Mouse (Mus musculus): ENCODE measurements around the gene Fubp3. TPM values are rescaled to one million over a fixed set of nuclear protein-coding genes. Genes with fewer than 3 reads are reported as not detected.

The Fubp3 gene
- polyA plus RNA-seq, 1 experiment, result 14.0 TPM

GRCm38 (mm10) chr2:31591799-31592484, 19.5 kb downstream of the Fubp3 start:
- DNase-seq (ENCODE audit: low read depth in 1 of 2, low spot score in 2 of 2), result no peak
- Histone ChIP-seq H3K36me3 (ENCODE audit: control insufficient read depth, insufficient read depth, low read length) (peaks cover 9% of the 10 kb centered on the region), H3K4me1 (ENCODE audit: control insufficient read depth, insufficient read depth, insufficient read length) (no peaks in the 10 kb centered on the region), H3K27me3 (ENCODE audit: control insufficient read depth, insufficient read depth, low read length) (no peaks in the 10 kb centered on the region), H3K27ac (ENCODE audit: insufficient read depth, low read length) (no peak overlapping the region), H3K4me3 (ENCODE audit: extremely low read depth, insufficient read depth, insufficient read length) (no peak overlapping the region)
- TF ChIP-seq POLR2A (IDR thresholded peaks at IDR 0.05; ENCODE audit: low read depth, low read length) (no peak), CTCF (IDR thresholded peaks at IDR 0.05; ENCODE audit: extremely low read depth, insufficient read depth, insufficient read length, insufficient replicate concordance) (no peak)
- WGBS, result 94% methylated on average over 9 of the region's 9 CpGs

GRCm38 (mm10) chr2:31607555-31607954, 35.1 kb downstream of the Fubp3 start:
- TF ChIP-seq POLR2A (IDR thresholded peaks at IDR 0.05; ENCODE audit: low read depth, low read length) (no peak), CTCF (IDR thresholded peaks at IDR 0.05; ENCODE audit: extremely low read depth, insufficient read depth, insufficient read length, insufficient replicate concordance) (no peak)
- Histone ChIP-seq H3K27ac (ENCODE audit: insufficient read depth, low read length) (no peak overlapping the region), H3K27me3 (ENCODE audit: control insufficient read depth, insufficient read depth, low read length) (no peaks in the 10 kb centered on the region), H3K36me3 (ENCODE audit: control insufficient read depth, insufficient read depth, low read length) (peaks cover 29% of the 10 kb centered on the region), H3K4me3 (ENCODE audit: extremely low read depth, insufficient read depth, insufficient read length) (no peak overlapping the region), H3K4me1 (ENCODE audit: control insufficient read depth, insufficient read depth, insufficient read length) (no peaks in the 10 kb centered on the region)
- no peak for DNase-seq (ENCODE audit: low read depth in 1 of 2, low spot score in 2 of 2)
- WGBS, result 65% methylated on average over 1 of the region's 1 CpGs

- WGBS, result 83% methylated on average over 7 of the region's 7 CpGs
- Histone ChIP-seq H3K4me3 (ENCODE audit: extremely low read depth, insufficient read depth, insufficient read length) (no peak overlapping the region), H3K27ac (ENCODE audit: insufficient read depth, low read length) (no peak overlapping the region), H3K27me3 (ENCODE audit: control insufficient read depth, insufficient read depth, low read length) (no peaks in the 10 kb centered on the region), H3K4me1 (ENCODE audit: control insufficient read depth, insufficient read depth, insufficient read length) (no peaks in the 10 kb centered on the region), H3K36me3 (ENCODE audit: control insufficient read depth, insufficient read depth, low read length) (peaks cover 34% of the 10 kb centered on the region)
- DNase-seq (ENCODE audit: low read depth in 1 of 2, low spot score in 2 of 2), result no peak
- TF ChIP-seq CTCF (IDR thresholded peaks at IDR 0.05; ENCODE audit: extremely low read depth, insufficient read depth, insufficient read length, insufficient replicate concordance) (no peak), POLR2A (IDR thresholded peaks at IDR 0.05; ENCODE audit: low read depth, low read length) (no peak)
Observed at GRCm38 (mm10) chr2:31609859-31610261, 37.4 kb downstream of the Fubp3 start.

GRCm38 (mm10) chr2:31610922-31611321, 38.5 kb downstream of the Fubp3 start:
- H3K4me3 ChIP-seq (ENCODE audit: extremely low read depth, insufficient read depth, insufficient read length), result no peak overlapping the region
- H3K4me1 ChIP-seq (ENCODE audit: control insufficient read depth, insufficient read depth, insufficient read length), result no peaks in the 10 kb centered on the region
- no peak for DNase-seq (ENCODE audit: low read depth in 1 of 2, low spot score in 2 of 2)
- TF ChIP-seq POLR2A (IDR thresholded peaks at IDR 0.05; ENCODE audit: low read depth, low read length), result no peak
- no peak for TF ChIP-seq CTCF (IDR thresholded peaks at IDR 0.05; ENCODE audit: extremely low read depth, insufficient read depth, insufficient read length, insufficient replicate concordance)
- H3K27ac ChIP-seq (ENCODE audit: insufficient read depth, low read length), result no peak overlapping the region
- peaks cover 36% of the 10 kb centered on the region for H3K36me3 ChIP-seq (ENCODE audit: control insufficient read depth, insufficient read depth, low read length)
- WGBS, result 92% methylated on average over 4 of the region's 4 CpGs
- H3K27me3 ChIP-seq (ENCODE audit: control insufficient read depth, insufficient read depth, low read length), result no peaks in the 10 kb centered on the region

- no peak for DNase-seq (ENCODE audit: low read depth in 1 of 2, low spot score in 2 of 2)
- Histone ChIP-seq H3K4me1 (ENCODE audit: control insufficient read depth, insufficient read depth, insufficient read length) (no peaks in the 10 kb centered on the region), H3K36me3 (ENCODE audit: control insufficient read depth, insufficient read depth, low read length) (peaks cover 35% of the 10 kb centered on the region), H3K27me3 (ENCODE audit: control insufficient read depth, insufficient read depth, low read length) (no peaks in the 10 kb centered on the region), H3K4me3 (ENCODE audit: extremely low read depth, insufficient read depth, insufficient read length) (no peak overlapping the region), H3K27ac (ENCODE audit: insufficient read depth, low read length) (no peak overlapping the region)
- TF ChIP-seq POLR2A (IDR thresholded peaks at IDR 0.05; ENCODE audit: low read depth, low read length), result no peak
- no peak for TF ChIP-seq CTCF (IDR thresholded peaks at IDR 0.05; ENCODE audit: extremely low read depth, insufficient read depth, insufficient read length, insufficient replicate concordance)
- WGBS, result 87% methylated on average over 8 of the region's 8 CpGs
Observed at GRCm38 (mm10) chr2:31611400-31611799, 38.9 kb downstream of the Fubp3 start.

- Histone ChIP-seq H3K27ac (ENCODE audit: insufficient read depth, low read length) (no peak overlapping the region), H3K36me3 (ENCODE audit: control insufficient read depth, insufficient read depth, low read length) (peaks cover 30% of the 10 kb centered on the region), H3K27me3 (ENCODE audit: control insufficient read depth, insufficient read depth, low read length) (no peaks in the 10 kb centered on the region), H3K4me3 (ENCODE audit: extremely low read depth, insufficient read depth, insufficient read length) (no peak overlapping the region), H3K4me1 (ENCODE audit: control insufficient read depth, insufficient read depth, insufficient read length) (no peaks in the 10 kb centered on the region)
- 86% methylated on average over 6 of the region's 6 CpGs for WGBS
- no peak for TF ChIP-seq CTCF (IDR thresholded peaks at IDR 0.05; ENCODE audit: extremely low read depth, insufficient read depth, insufficient read length, insufficient replicate concordance)
- no peak for TF ChIP-seq POLR2A (IDR thresholded peaks at IDR 0.05; ENCODE audit: low read depth, low read length)
- no peak for DNase-seq (ENCODE audit: low read depth in 1 of 2, low spot score in 2 of 2)
Observed at GRCm38 (mm10) chr2:31612627-31613026, 40.2 kb downstream of the Fubp3 start.

- 89% methylated on average over 7 of the region's 7 CpGs for WGBS
- TF ChIP-seq CTCF (IDR thresholded peaks at IDR 0.05; ENCODE audit: extremely low read depth, insufficient read depth, insufficient read length, insufficient replicate concordance) (no peak), POLR2A (IDR thresholded peaks at IDR 0.05; ENCODE audit: low read depth, low read length) (no peak)
- no peak for DNase-seq (ENCODE audit: low read depth in 1 of 2, low spot score in 2 of 2)
- Histone ChIP-seq H3K36me3 (ENCODE audit: control insufficient read depth, insufficient read depth, low read length) (peaks cover 29% of the 10 kb centered on the region), H3K27me3 (ENCODE audit: control insufficient read depth, insufficient read depth, low read length) (no peaks in the 10 kb centered on the region), H3K4me1 (ENCODE audit: control insufficient read depth, insufficient read depth, insufficient read length) (no peaks in the 10 kb centered on the region), H3K4me3 (ENCODE audit: extremely low read depth, insufficient read depth, insufficient read length) (no peak overlapping the region), H3K27ac (ENCODE audit: insufficient read depth, low read length) (no peak overlapping the region)
Observed at GRCm38 (mm10) chr2:31613781-31614180, 41.3 kb downstream of the Fubp3 start.

Data from spleen, adult 2 months (tissue).